Mouse (Mus musculus) lung, postnatal 10 days (tissue): Measurements from ENCODE around the gene Brms1.
A peak's percentile ranks its signal among the peaks of the same experiment; 100 is the strongest.

Source experiments
- DNase-seq: peaks from one replicate; pipeline ENCODE4 v3.0.0; 2021

The Brms1 gene

DNA sequence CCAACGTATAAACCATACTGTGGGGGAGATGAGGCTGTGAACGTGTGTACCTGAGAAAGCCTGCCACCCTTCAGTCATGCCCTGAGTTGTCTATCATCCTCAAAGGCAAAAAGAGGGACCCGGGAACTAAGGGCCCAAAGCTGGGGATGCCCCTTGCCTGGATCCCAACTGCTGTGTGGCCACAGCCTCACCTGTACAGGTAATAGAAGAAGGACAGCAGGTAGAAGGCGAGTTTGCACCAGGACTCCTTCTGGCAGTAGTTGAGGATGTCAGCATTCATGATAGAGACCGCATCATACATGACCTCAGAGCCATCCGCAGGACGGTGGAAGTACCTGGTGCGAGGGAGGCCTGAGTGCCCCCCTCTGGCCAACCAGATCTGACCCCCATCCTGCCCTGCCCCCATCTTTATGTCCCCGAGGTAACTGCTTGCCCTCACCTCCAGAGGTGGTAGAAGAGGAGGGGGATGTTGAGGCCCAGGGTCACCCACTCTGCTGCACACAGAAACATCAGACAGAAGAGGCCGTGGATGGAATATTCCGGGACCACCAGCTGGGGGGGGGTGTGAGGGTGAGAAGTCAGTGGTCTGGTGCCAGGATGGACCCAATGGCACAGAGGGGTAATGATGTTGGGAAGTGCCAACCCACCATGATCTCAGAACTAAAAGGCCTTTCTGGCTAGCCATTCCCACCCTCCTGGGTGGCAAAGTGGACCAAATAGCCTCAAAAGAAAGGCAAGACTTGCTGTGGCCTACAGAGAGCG is 52.5 kb downstream of the Brms1 start:
- DNase-seq: no peak

DNA sequence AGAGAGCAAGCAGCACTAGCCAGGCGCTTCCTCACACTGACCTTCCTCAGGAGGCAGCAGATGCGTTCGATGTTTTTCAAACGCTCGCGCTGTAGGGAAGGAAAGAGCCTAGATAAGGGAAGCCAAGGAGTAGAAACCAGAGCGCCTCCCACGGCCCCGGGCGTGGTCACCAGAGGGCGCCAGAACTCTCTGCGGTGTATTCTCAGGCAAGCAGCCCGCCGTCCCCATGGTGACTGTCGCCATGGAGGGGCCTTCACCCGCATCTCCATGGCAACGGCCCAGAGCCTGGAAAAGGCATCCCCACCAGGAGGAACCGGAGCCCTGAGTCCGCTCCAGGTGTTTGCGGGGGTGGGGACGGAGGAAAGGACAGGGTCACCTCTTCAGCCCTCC is 53.1 kb downstream of the Brms1 start:
- DNase-seq: peak; percentile 96

DNA sequence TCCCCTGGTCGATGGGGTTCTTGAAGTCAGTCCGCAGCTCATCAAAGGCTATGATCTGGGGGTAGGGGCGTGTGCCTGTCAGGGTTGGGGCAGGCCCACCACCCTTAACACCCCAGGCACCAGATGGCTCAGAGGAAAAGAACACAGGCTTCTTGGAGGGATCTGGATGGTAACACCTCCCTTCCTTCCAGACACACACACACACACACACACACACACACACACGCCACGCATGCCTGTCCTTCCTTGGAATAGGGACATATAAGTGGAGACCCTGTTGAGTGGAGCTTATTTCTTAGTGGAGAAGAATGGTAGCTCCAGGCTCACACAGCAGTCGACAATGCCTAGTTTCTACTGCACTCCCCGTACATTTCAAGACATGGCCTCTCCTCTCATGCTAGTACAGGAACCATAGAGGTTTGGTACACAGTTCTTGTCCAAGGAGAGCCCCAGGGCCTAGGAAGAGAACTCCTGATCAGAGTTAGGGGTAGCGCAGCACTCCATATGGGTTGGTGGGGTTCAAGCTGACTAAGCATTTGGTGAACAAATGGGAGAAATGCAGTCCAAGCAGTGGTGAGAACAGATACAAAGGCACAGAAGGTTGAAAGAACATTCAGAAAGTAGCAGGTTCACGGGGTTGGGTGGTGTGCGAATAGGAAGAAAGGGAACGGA is 53.7 kb downstream of the Brms1 start:
- no peak for DNase-seq

DNA sequence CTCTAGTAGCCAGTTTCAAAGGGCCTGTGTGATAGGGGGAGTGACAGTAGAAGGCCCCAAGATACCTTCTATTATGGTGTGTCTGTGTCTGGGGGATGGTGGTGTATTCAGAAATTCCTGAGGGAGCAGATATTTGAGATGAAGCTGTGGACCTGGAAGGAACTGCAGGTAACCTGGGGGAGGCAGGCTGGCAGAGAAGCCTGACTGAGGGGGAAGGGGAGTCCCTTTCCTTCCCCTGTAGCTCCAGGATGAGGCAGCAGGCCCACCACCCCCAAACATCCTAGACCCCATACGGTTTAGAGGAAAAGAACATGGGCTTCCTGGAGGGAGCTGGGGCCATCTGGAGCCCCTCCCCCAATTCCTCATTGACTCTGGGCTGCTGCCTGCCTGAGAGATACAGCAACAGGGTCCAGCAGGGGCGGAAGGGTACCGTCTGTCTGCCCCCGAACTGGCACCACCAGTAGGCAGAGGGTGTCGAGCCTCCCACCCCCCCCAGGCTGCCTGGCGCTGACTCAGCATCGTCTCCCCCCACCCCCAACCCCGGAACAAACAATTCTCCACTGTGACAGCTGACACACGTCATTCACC is 54.8 kb downstream of the Brms1 start:
- no peak for DNase-seq

DNA sequence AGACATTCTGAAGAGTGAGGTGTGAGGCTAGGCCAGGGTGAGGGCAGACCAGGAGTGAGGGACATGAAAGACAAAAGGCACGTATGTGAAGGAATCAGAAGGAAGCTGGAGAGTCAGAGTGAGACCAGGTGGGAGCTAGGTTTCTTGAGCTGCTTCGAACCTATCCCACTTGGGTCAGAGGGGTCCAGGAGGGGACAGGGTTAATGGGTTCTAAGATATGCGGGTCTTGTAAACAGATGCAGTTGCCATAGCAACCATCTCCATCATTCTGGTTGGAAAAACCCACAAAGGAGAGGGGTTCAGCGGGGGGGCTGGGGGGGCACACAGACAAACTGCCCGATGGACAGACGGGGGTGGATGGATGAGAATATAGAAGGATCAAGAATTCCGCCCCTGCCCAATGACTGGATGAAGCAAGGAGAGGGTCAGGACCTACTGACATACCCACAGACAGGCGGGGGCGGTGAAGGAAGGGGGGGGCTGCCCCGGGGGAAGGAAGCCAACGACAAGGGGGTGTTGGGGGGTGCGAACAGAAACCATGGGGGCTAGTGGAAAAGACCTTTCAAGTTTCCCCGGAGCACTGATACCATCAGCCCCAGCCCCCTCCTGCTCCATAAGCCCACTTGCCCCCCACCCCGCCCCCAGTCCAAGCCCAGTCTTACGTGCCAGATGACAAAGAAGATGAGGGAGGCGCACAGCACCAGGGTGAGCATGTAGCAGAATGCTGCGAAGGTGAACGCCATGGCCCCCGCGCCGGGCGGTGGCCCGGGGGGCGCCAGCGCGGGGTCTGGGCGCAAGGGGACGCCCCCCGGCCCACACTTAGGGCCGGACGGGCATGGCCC is 56.6 kb downstream of the Brms1 start:
- DNase-seq: no peak

DNA sequence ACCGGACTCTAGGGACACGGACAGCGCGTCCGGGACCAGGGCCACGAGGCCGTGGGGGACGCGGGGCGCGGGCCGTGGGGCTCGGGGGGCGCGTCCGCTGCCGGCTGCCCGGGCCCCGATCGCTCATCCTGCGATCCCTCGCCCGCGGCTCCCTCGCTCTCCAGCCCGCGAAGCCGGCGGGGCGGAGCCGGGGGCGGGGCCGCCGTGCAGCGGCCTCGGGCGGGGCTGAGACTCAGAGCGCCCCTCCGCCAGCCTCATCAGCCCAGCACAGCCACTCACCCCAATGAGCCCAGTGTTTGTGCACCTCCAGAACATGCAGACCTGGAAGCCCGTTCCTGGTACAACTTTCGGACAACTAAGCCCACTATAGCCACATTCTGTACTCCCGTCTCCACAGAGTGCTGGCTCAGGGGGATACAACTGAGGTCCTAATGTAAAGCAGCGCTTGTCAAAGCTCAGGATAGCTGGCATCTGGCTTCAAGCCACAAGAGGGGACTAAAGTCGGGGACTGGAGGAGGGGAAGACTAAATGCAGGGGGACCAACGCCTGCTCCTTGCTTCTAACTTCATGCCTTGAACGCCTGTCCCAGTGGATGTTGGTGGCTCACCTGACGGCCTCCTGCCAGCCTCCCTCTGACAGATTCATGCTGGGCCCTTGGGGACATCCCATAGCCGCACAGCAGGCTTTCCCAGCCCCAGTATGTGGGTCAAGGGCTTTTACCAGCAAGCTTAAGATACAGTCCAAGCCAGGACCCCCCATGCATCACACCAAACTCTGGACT is 57.4 kb downstream of the Brms1 start, which contains the start of gene Cnih2:
TSS of gene Cnih2 (minus strand) at position 159 of the 781 bp plus-strand sequence.
- peak; percentile 73 for DNase-seq
